Mouse (Mus musculus) activated CD4-positive, CD25-positive, alpha-beta regulatory T cell, adult 9 weeks (primary cell): ENCODE measurements around the gene Zfp874a. TPM values are rescaled to one million over a fixed set of nuclear protein-coding genes. Genes with fewer than 3 reads are reported as not detected.

Experiments used
- polyA plus RNA-seq: library from polyadenylated mRNA; unstranded; fragments of 100-300 nt; shearing (Covaris generic); gene quantifications from one replicate; pipeline ENCODE4 v1.2.1, GENCODE M21; 2017

The Zfp874a gene
- 21.5 TPM for polyA plus RNA-seq

GRCm38 (mm10) chr13:67451172-67452020 lies at the start of gene Zfp874a:
Zfp874a (minus strand) TSS chr13:67451624.

GRCm38 (mm10) chr13:67500084-67500719 lies 48.8 kb upstream of the Zfp874a start, which contains the start of gene Zfp58:
Zfp58 (minus strand) TSS chr13:67500555.

DNA sequence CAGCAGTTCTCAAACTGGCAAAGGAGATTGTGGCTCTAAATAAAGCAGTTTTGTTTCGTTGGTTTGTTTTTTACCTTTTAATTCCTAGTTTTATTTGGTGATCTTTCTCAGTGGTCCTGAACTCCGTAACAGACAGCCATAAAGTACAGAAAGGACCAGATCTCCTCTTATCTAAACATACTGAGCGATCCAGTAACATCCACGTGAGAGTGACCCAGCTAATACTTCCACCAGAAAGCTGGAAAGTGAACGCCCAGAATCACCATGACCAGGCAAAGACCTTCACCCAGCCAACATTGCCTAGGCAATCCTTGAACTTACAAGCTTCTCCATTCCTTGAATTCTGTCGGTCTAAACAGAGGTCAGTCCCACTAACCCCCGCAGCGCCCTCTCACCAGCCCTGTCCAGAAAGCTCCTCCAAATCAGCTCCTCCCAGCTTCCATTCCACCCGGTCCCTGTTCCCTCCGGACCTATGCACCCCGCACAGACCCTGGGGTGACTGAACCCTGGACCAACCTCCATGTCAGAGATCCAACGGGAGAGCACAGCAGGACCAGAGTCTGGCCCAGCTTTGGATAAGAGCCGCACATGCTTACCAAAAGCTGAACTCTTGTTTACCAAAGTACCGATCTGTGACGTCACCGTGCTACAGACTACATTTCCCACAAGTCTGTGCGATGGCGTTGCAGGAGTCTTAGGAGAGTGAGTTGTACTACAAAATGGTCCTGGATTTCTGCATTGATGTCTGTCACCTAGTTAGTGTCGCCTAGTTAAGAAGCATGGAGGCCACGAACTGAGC lies 32.4 kb upstream of the Zfp874a start, which contains the start of gene Zfp874b:
Gene Zfp874b, minus strand, starts transcription at position 634 of the 799 bp plus-strand sequence.

GRCm38 (mm10) chr13:67421207-67421857 lies 30.1 kb downstream of the Zfp874a start, which contains the start of gene Zfp459:
Zfp459 (minus strand) TSS chr13:67421418.

DNA sequence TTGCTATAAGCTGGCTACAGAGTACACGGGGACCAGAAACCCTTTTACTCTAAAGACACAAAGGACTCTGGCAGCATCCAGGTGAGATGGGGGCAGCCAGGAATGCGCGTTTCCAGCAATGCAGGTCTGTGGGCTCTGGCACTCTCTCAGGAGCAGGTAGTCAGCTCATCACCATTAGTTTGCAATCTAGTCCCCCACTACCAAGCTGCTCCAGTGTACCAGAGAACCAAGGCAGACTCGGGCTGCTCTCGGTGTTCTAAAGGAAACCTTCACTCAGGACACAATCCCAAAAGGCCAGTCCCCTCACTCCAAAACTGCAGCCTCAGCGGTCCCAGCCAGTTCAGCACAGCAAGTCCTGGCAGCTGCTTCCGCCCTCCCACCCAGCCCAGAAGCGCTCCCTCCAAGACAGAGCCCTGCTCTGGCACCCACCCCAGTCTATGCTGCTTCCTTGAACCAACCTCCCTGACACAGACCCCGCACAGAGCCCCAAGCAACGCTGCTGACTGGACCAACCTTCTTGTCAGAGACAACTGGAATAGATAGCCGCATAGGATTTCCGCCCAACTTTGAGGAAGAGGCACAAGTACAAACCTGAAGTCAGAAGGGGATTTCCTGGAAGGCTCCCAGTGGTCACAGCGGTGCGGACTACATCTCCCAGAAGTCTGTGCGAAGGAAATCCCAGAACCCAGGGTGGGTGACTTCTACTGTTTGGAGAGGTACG lies 52.1 kb downstream of the Zfp874a start, which contains the start of gene Zfp429:
Gene Zfp429, minus strand, starts transcription at position 637 of the 721 bp plus-strand sequence.

DNA sequence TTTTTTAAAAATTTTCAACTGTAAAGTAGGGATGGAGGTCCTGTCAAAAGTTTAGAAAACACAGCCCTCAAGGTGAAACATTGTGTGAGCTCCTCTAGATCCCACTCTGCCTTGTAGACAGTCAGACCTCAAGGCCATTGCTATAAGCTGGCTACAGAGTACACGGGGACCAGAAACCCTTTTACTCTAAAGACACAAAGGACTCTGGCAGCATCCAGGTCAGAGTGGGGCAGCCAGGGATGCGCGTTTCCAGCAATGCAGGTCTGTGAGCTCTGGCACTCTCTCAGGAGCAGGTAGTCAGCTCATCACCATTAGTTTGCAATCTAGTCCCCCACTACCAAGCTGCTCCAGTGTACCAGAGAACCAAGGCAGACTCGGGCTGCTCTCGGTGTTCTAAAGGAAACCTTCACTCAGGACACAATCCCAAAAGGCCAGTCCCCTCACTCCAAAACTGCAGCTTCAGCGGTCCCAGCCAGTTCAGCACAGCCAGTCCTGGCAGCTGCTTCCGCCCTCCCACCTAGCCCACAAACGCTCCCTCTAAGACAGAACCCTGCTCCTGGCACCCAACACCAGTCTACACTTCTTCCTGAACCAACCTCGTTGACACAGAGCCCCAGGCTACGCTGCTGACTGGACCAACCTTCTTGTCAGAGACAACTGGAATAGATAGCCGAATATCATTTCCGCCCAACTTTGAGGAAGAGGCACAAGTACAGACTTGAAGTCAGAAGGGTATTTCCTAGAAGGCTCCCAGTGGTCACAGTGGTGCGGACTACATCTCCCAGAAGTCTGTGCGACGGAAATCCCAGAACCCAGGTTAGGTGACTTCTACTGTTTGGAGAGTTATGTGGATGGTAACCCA lies 76.1 kb downstream of the Zfp874a start, which contains the start of the genes Gm28041 and Zfp456:
Gene Gm28041, minus strand, starts transcription at position 684 of the 862 bp plus-strand sequence.
Gene Zfp456, minus strand, starts transcription at position 761 of the 862 bp plus-strand sequence.

Other genes with a start within 250 kb of the Zfp874a start
- gene Zfp458, start 173.2 kb downstream of the Zfp874a start, polyA plus RNA-seq = 3.4 TPM
- gene Zfp457, start 145.1 kb downstream of the Zfp874a start, polyA plus RNA-seq = 0.48 TPM
- gene Zfp595, start 119.1 kb downstream of the Zfp874a start, polyA plus RNA-seq = 7.2 TPM
- 3.3 TPM for gene Gm28044, start 91.1 kb downstream of the Zfp874a start, polyA plus RNA-seq
- gene Zfp953, start 91.0 kb downstream of the Zfp874a start, polyA plus RNA-seq = 3.0 TPM
- gene Gm28041, start 75.9 kb downstream of the Zfp874a start, polyA plus RNA-seq = 2.6 TPM
- gene Zfp456, start 75.8 kb downstream of the Zfp874a start, polyA plus RNA-seq = 7.3 TPM
- gene Zfp429, start 51.8 kb downstream of the Zfp874a start, polyA plus RNA-seq = 23.5 TPM
- gene Zfp459, start 30.2 kb downstream of the Zfp874a start, polyA plus RNA-seq = 2.1 TPM
- 15.3 TPM for gene Zfp874b, start 32.6 kb upstream of the Zfp874a start, polyA plus RNA-seq
- gene Zfp58, start 48.9 kb upstream of the Zfp874a start, polyA plus RNA-seq = 17.2 TPM
- not detected for gene Gm26965, start 74.5 kb upstream of the Zfp874a start, polyA plus RNA-seq
- 46.9 TPM for gene Zfp87, start 74.6 kb upstream of the Zfp874a start, polyA plus RNA-seq
- 21.4 TPM for gene Zfp748, start 102.2 kb upstream of the Zfp874a start, polyA plus RNA-seq
- gene Zfp729b, start 158.1 kb upstream of the Zfp874a start, polyA plus RNA-seq = 8.5 TPM
- 6.1 TPM for gene Gm49345, start 186.1 kb upstream of the Zfp874a start, polyA plus RNA-seq
- 8.2 TPM for gene Zfp729a, start 186.2 kb upstream of the Zfp874a start, polyA plus RNA-seq
- gene Zfp738, start 235.4 kb upstream of the Zfp874a start, polyA plus RNA-seq = 21.9 TPM